Mouse (Mus musculus): Measurements from ENCODE around the gene Zc3h4.
A peak's percentile ranks its signal among the peaks of the same experiment; 100 is the strongest.

Zc3h4 gene

GRCm38 (mm10) chr7:16401991-16402431, 1.3 kb downstream of the Zc3h4 start:
- peak; percentile 50 for DNase-seq

GRCm38 (mm10) chr7:16402449-16402848, 1.7 kb downstream of the Zc3h4 start:
- no peak for DNase-seq

- DNase-seq = no peak
Observed at GRCm38 (mm10) chr7:16402968-16403948, 2.5 kb downstream of the Zc3h4 start.

- no peak for DNase-seq
Observed at GRCm38 (mm10) chr7:16404315-16405072, 3.8 kb downstream of the Zc3h4 start.

- DNase-seq = peak; percentile 44
Observed at GRCm38 (mm10) chr7:16405073-16405455, 4.4 kb downstream of the Zc3h4 start.

- DNase-seq = peak; percentile 61
Observed at GRCm38 (mm10) chr7:16405516-16406351, 5.0 kb downstream of the Zc3h4 start.

GRCm38 (mm10) chr7:16406978-16407377, 6.3 kb downstream of the Zc3h4 start:
- DNase-seq = no peak

GRCm38 (mm10) chr7:16411100-16411499, 10.4 kb downstream of the Zc3h4 start:
- no peak for DNase-seq

- DNase-seq = no peak
Observed at GRCm38 (mm10) chr7:16412220-16412896, 11.6 kb downstream of the Zc3h4 start.

- DNase-seq = no peak
Observed at GRCm38 (mm10) chr7:16412930-16413329, 12.2 kb downstream of the Zc3h4 start.

- peak; percentile 35 for DNase-seq
Observed at GRCm38 (mm10) chr7:16415426-16415825, 14.7 kb downstream of the Zc3h4 start.

- DNase-seq = peak; percentile 59
Observed at GRCm38 (mm10) chr7:16417141-16417771, 16.5 kb downstream of the Zc3h4 start.

- no peak for DNase-seq
Observed at GRCm38 (mm10) chr7:16418713-16419112, 18.0 kb downstream of the Zc3h4 start.

GRCm38 (mm10) chr7:16420493-16421118, 19.9 kb downstream of the Zc3h4 start:
- no peak for DNase-seq

- peak; percentile 49 for DNase-seq
Observed at GRCm38 (mm10) chr7:16422222-16422856, 21.6 kb downstream of the Zc3h4 start.

- no peak for DNase-seq
Observed at GRCm38 (mm10) chr7:16423731-16424130, 23.0 kb downstream of the Zc3h4 start.

- no peak for DNase-seq
Observed at GRCm38 (mm10) chr7:16425721-16426120, 25.0 kb downstream of the Zc3h4 start.

- DNase-seq = peak; percentile 88
Observed at GRCm38 (mm10) chr7:16426129-16426729, 25.5 kb downstream of the Zc3h4 start.

- no peak for DNase-seq
Observed at GRCm38 (mm10) chr7:16433352-16433971, 32.8 kb downstream of the Zc3h4 start.

- DNase-seq = no peak
Observed at GRCm38 (mm10) chr7:16435088-16435487, 34.4 kb downstream of the Zc3h4 start.
